Mouse (Mus musculus) liver, embryonic 14.5 days (tissue): Measurements from ENCODE around the gene Diras2.

Experiments
- CTCF ChIP-seq: IDR thresholded peaks from 2 replicates; pipeline ENCODE4 v1.5.1; 2016; ENCODE audit warnings: antibody characterized with exemption, low read depth, control low read depth
- EP300 ChIP-seq: IDR thresholded peaks from 2 replicates; pipeline ENCODE4 v1.6.1; 2016; ENCODE audit warnings: antibody characterized with exemption, low read depth

GRCm38 (mm10) chr13:52576021-52576614 lies 45.0 kb upstream of the Diras2 start:
- TF ChIP-seq CTCF (no peak), EP300 (no peak)
